Mouse (Mus musculus) liver, adult 2 months (tissue): ENCODE measurements around the gene Gm5624.
"Not testable (repeated sequence)": the region's sequence is repeated elsewhere in the genome, so short reads cannot be mapped to it uniquely, and the experiment has no call there.

Experiments
- CTCF ChIP-seq: fragments of 200-500 bp; IDR thresholded peaks from 2 replicates; pipeline ENCODE4 v1.5.1; 2011; ENCODE audit warnings: low read depth, low read length, control low read depth
- POLR2A ChIP-seq: fragments of 200-500 bp; IDR thresholded peaks from 2 replicates; pipeline ENCODE4 v1.6.1; 2011; ENCODE audit warnings: low read length, control low read depth; ENCODE audit not compliant: insufficient read depth; ENCODE audit errors: extremely low read depth

- not testable (repeated sequence) for TF ChIP-seq POLR2A, CTCF
These were observed 109.8 kb downstream of the Gm5624 start, which contains the start of gene Gm17093 for GRCm38 (mm10) chr14:44517976-44518375.
